Mouse (Mus musculus) kidney, embryonic 16.5 days (tissue): ENCODE measurements around the gene Arhgap8. TPM values are rescaled to one million over a fixed set of nuclear protein-coding genes. Genes with fewer than 3 reads are reported as not detected.
"Not testable (repeated sequence)": the region's sequence is repeated elsewhere in the genome, so short reads cannot be mapped to it uniquely, and the experiment has no call there.

ENCODE experiments used
- ATAC-seq: fragments of 200-750 bp; cut with Nextera tagmentation; 2 replicates; pipeline ENCODE4 v1.8.0; 2017; ENCODE audit warnings: moderate TSS enrichment; ENCODE audit not compliant: low FRiP score, low TSS enrichment
- H3K27ac ChIP-seq: fragments of 300-500 bp; sonication (generic); 2 replicates; pipeline ENCODE4 v1.5.1; 2014; ENCODE audit warnings: low read length
- H3K27me3 ChIP-seq: fragments of 300-500 bp; sonication (generic); 2 replicates; pipeline ENCODE4 v1.6.1; 2014; ENCODE audit warnings: low read length, control low read depth, mixed read lengths; ENCODE audit not compliant: insufficient read depth
- H3K36me3 ChIP-seq: fragments of 300-500 bp; sonication (generic); 2 replicates; pipeline ENCODE4 v1.6.1; 2014; ENCODE audit warnings: low read length, control low read depth, mixed read lengths; ENCODE audit not compliant: insufficient read depth
- H3K4me1 ChIP-seq: fragments of 300-500 bp; sonication (generic); 2 replicates; pipeline ENCODE4 v1.6.1; 2014; ENCODE audit warnings: low read length, control low read depth, mixed read lengths; ENCODE audit not compliant: insufficient read depth
- H3K4me2 ChIP-seq: fragments of 300-500 bp; sonication (generic); replicated peaks from 2 replicates; pipeline ENCODE4 v1.6.1; 2014; ENCODE audit warnings: low read depth, low read length
- H3K4me3 ChIP-seq: fragments of 300-500 bp; sonication (generic); 2 replicates; pipeline ENCODE4 v1.5.1; 2014; ENCODE audit warnings: mild to moderate bottlenecking, low read length
- H3K9ac ChIP-seq: fragments of 300-500 bp; sonication (generic); replicated peaks from 2 replicates; pipeline ENCODE4 v1.6.1; 2014; ENCODE audit warnings: low read length
- H3K9me3 ChIP-seq: fragments of 300-500 bp; sonication (generic); 2 replicates; pipeline ENCODE4 v1.6.1; 2016; ENCODE audit warnings: low read length, control low read depth
- WGBS: fragments of 180-500 bp; shearing (Covaris S2); extraction: QIAGEN DNeasy Blood & Tissue Kit; methylation state at CpG from one replicate; pipeline ENCODE4 v1.1.7; 2014; 5-methylcytosine and 5-hydroxymethylcytosine counted together
- polyA plus RNA-seq: library from polyadenylated mRNA; unstranded; fragments of >200 nt; fragmentation: Nextera tagmentation; extraction: Ambion mirVana; gene quantifications from 2 replicates; pipeline ENCODE4 v1.2.1, GENCODE M21; 2015

Gene Arhgap8
- polyA plus RNA-seq, 1 experiment from 2014 or later, result 13.8 TPM

- no peaks in the 10 kb centered on the region for H3K27me3 ChIP-seq
- H3K36me3 ChIP-seq, result peaks cover 4% of the 10 kb centered on the region
- 0 out of 2 replicates have a peak, but pooled peaks cover 3% of the 10 kb centered on the region for H3K4me1 ChIP-seq
- no peak overlapping the region for H3K27ac ChIP-seq
- H3K4me2 ChIP-seq, result no peak overlapping the region
- no peak for ATAC-seq
- H3K4me3 ChIP-seq, result no peak overlapping the region
- 79% methylated on average over 6 of the region's 6 CpGs for WGBS
- H3K9me3 ChIP-seq, result peaks cover 5% of the 10 kb centered on the region; the same call in 1 of the 2 replicates
- no peak overlapping the region for H3K9ac ChIP-seq
Observed at GRCm38 (mm10) chr15:84705351-84705901, 14.4 kb upstream of the Arhgap8 start.

- Histone ChIP-seq H3K9ac (no peak overlapping the region), H3K9me3 (peaks cover 5% of the 10 kb centered on the region; the same call in 1 of the 2 replicates), H3K27me3 (no peaks in the 10 kb centered on the region), H3K4me2 (no peak overlapping the region), H3K36me3 (peaks cover 4% of the 10 kb centered on the region), H3K27ac (no peak overlapping the region), H3K4me3 (no peak overlapping the region), H3K4me1 (no peaks in the 10 kb centered on the region; the same call in 1 of the 2 replicates)
- 64% methylated on average over 6 of the region's 6 CpGs for WGBS
- ATAC-seq, result no peak
Observed at GRCm38 (mm10) chr15:84706983-84707619, 12.8 kb upstream of the Arhgap8 start.

DNA sequence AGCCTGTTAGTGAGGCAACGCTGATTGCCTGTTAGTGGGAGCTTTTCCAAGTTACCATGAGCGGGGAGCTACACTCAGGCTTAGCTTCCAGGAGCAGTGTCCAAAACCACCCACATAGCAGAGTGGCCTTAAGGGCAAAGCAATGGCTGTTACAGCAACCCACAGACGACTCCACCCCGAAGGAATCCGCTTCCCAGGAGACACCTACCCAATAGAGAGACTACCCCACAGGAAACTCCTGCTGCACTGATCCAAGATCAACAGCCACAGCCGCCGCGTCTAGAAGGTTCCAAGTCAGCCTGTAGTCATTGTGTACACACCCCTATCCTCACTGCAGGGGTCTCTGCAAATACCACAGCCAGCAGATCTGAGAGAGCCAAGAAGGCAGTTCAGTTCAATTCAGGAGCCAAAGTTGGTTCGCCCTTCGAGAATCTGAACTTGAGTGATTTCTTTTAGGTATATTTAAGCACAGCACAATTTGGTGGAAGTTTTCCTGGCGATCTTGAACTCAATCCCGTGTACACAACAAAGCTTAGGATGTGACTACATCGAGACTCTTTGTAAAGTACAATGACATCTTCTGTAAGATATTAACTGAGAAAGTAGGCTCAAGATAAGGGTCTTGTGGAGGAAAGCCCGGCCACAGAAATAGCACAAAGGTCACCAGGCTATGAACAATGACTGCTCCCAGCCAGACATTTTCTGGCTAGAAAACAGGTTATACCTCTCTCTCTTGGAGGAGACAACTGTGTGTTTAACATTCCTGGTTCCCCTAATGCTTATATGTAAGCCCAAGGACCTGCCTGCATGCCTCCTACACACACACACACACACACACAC is 7.1 kb upstream of the Arhgap8 start:
- peaks cover 5% of the 10 kb centered on the region; the same call in 1 of the 2 replicates for H3K9me3 ChIP-seq
- H3K27me3 ChIP-seq, result no peaks in the 10 kb centered on the region
- H3K4me3 ChIP-seq, result no peak overlapping the region
- H3K9ac ChIP-seq, result no peak overlapping the region
- H3K36me3 ChIP-seq, result no peaks in the 10 kb centered on the region
- peak overlapping the region; percentile 48; the same call in 1 of the 2 replicates for H3K27ac ChIP-seq
- no peak overlapping the region for H3K4me2 ChIP-seq
- 0 out of 2 replicates have a peak, but pooled peaks have one; percentile 23 for ATAC-seq
- 55% methylated on average over 14 of the region's 14 CpGs for WGBS
- H3K4me1 ChIP-seq, result peaks cover 23% of the 10 kb centered on the region

DNA sequence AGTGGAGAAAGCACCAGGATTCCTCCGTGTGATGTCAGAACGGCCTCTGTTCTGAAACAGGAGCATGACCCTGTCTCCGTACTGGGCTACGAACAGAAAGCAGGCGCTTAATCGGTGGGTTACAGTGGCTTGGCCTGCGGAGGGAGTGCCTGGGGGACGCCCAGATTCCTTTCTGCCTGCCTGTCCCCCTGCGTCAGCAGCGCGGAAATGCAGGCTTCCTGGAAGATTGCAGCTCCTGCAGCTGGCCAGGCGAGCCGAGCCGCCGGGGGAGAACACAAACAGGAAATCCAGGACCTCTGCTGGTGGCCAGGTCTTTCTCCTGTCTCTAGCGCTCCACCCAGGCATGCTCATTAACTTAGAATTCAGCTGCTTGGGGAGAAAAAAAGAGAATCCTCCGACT is 5.1 kb upstream of the Arhgap8 start:
- no peaks in the 10 kb centered on the region for H3K27me3 ChIP-seq
- H3K4me1 ChIP-seq, result peaks cover 27% of the 10 kb centered on the region
- H3K4me2 ChIP-seq, result peak overlapping the region; percentile 48
- WGBS, result under 1% methylated on average over 17 of the region's 17 CpGs
- peak; percentile 87 for ATAC-seq
- H3K27ac ChIP-seq, result peak overlapping the region; percentile 90
- no peaks in the 10 kb centered on the region for H3K9me3 ChIP-seq
- H3K9ac ChIP-seq, result peak overlapping the region; percentile 56
- H3K36me3 ChIP-seq, result no peaks in the 10 kb centered on the region
- peak overlapping the region; percentile 22 for H3K4me3 ChIP-seq

GRCm38 (mm10) chr15:84715132-84715531 is 4.7 kb upstream of the Arhgap8 start:
- peak overlapping the region; percentile 48 for H3K4me2 ChIP-seq
- no peaks in the 10 kb centered on the region for H3K27me3 ChIP-seq
- no peak for ATAC-seq
- peak overlapping the region; percentile 90 for H3K27ac ChIP-seq
- H3K4me3 ChIP-seq, result peak overlapping the region; percentile 22
- H3K36me3 ChIP-seq, result no peaks in the 10 kb centered on the region
- peaks cover 28% of the 10 kb centered on the region for H3K4me1 ChIP-seq
- WGBS, result 33% methylated on average over 11 of the region's 11 CpGs
- peak overlapping the region; percentile 56 for H3K9ac ChIP-seq
- H3K9me3 ChIP-seq, result no peaks in the 10 kb centered on the region

DNA sequence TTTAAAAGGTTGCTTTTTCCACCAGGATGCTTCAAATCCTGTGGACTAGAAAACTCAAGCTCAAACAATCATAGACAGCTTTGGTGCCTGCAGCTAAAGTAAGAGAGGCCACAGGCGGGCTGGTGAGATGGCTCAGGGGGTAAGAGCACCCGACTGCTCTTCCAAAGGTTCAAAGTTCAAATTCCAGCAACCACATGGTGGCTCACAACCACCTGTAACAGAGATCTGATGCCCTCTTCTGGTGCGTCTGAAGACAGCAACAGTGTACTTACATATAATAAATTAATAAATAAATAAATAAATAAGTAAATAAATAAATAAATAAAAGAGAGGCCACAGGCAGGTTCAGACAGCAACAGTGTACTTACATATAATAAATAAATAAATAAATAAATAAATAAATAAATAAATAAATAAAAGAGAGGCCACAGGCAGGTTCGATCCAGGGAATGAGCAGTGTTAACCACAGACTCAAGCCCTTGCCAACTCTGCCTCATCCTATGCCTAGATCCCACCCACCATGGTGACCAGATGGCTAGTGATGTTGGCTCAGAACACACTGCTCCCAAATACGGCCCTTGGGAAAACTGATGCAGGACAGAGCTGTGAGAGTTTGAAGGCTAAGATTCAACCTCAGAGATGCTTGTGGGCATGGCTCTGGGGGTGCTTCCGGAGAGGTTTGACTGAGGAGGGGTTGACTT is 2.1 kb upstream of the Arhgap8 start:
- H3K4me1 ChIP-seq, result peaks cover 31% of the 10 kb centered on the region
- WGBS, result 73% methylated on average over 6 of the region's 6 CpGs
- H3K4me3 ChIP-seq, H3K9ac ChIP-seq, ATAC-seq, H3K36me3 ChIP-seq, H3K9me3 ChIP-seq, H3K27ac ChIP-seq, H3K27me3 ChIP-seq, H3K4me2 ChIP-seq: not testable (repeated sequence)

DNA sequence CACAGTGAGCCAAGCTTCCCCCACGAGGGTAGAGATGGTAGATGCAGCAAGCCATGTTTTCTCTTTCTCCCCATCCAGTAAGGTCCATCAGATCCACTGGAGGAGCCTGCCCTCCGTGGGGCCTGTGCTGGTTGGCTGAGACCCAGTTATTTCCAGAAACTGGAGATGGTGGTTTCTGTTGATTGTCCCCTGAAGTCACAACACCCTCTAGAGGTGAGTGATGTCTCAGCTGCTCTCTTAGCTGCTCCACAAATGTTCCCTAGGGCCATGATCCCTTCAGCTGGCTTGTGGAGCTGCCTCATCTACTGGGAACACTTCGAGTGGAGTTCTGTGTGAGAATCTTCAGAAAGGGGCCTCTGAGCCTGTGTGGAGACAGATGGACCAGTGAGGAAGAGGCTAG is 1.1 kb upstream of the Arhgap8 start:
- H3K36me3 ChIP-seq, result no peaks in the 10 kb centered on the region
- H3K27me3 ChIP-seq, result no peaks in the 10 kb centered on the region
- ATAC-seq, result no peak
- H3K27ac ChIP-seq, result no peak overlapping the region
- H3K9me3 ChIP-seq, result no peaks in the 10 kb centered on the region
- 60% methylated on average over 3 of the region's 3 CpGs for WGBS
- no peak overlapping the region for H3K4me3 ChIP-seq
- no peak overlapping the region for H3K4me2 ChIP-seq
- H3K9ac ChIP-seq, result no peak overlapping the region
- H3K4me1 ChIP-seq, result peaks cover 29% of the 10 kb centered on the region

- ATAC-seq, result peak; percentile 50
- H3K4me1 ChIP-seq, result peaks cover 18% of the 10 kb centered on the region
- no peaks in the 10 kb centered on the region for H3K27me3 ChIP-seq
- no peaks in the 10 kb centered on the region for H3K36me3 ChIP-seq
- peak overlapping the region; percentile 49 for H3K4me3 ChIP-seq
- H3K9me3 ChIP-seq, result no peaks in the 10 kb centered on the region
- WGBS, result 5% methylated on average over 33 of the region's 33 CpGs
- peak overlapping the region; percentile 56; the same call in 1 of the 2 replicates for H3K27ac ChIP-seq
- peak overlapping the region; percentile 93 for H3K4me2 ChIP-seq
- peak overlapping the region; percentile 68 for H3K9ac ChIP-seq
Observed at GRCm38 (mm10) chr15:84720291-84721204, 696 bp downstream of the Arhgap8 start.

- not testable (repeated sequence) for H3K27me3 ChIP-seq, H3K4me3 ChIP-seq, H3K4me2 ChIP-seq, H3K9ac ChIP-seq, H3K36me3 ChIP-seq, H3K9me3 ChIP-seq, ATAC-seq
- Histone ChIP-seq H3K4me1 (peaks cover 23% of the 10 kb centered on the region), H3K27ac (peak overlapping the region; percentile 79; the same call in 1 of the 2 replicates)
- 100% methylated on average over 1 of the region's 1 CpGs for WGBS
Observed at GRCm38 (mm10) chr15:84723656-84724055, 3.8 kb downstream of the Arhgap8 start.
